Mouse (Mus musculus) liver, embryonic 14.5 days (tissue): ENCODE results near the gene Gm37240.

Experiments used
- CTCF ChIP-seq: IDR thresholded peaks from 2 replicates; pipeline ENCODE4 v1.5.1; 2016; ENCODE audit warnings: antibody characterized with exemption, low read depth, control low read depth
- EP300 ChIP-seq: IDR thresholded peaks from 2 replicates; pipeline ENCODE4 v1.6.1; 2016; ENCODE audit warnings: antibody characterized with exemption, low read depth

DNA sequence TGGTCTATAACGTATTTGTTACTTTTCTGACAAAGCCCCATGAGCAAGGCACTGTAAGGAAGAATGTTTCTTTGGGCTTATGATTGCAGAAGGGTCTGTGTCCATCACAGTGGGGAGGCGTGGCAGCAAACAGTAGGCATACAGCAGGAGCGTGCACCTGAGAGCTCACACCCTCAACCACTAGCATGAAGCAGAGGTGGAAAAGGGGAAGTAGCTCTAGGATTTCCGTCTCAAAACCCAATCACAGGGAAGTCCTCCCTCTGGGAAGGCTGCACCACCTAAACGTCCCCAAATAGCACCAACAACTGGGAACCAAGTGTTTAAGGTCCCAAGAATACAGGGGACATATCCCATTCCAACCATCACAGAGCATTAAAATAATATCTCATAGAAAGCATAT is 26.3 kb downstream of the Gm37240 start:
- TF ChIP-seq CTCF (no peak), EP300 (no peak)
